8 mouse cellular contexts compared by ENCODE assay signal in the genomic region with DNA sequence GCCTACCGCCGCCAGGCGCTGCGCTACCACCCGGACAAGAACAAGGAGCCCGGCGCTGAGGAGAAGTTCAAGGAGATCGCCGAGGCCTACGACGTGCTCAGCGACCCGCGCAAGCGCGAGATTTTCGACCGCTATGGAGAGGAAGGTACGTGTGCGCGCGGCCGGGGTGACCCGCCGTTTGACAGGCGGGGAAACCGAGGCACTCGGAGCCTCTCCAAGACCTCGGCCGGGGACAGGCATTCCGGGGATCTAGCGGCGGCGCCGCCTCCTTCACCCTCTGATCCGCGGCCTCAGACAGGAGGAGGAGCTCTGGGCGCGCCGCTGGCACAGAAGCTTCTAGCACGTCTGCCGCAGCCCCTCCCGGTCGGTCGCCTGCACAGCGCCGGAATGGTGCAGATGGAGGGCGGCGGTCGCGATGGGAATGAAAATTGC. TPM values are rescaled to one million over a fixed set of nuclear protein-coding genes. Genes with fewer than 3 reads are reported as not detected.
DNase-seq lines count a peak whose midpoint lies in the region; ATAC-seq and TF ChIP-seq lines count a peak whose summit lies in the region.

No protein-coding gene starts in this region.

- peak overlapping the region; percentile 82 for H3K4me3 ChIP-seq in G1E (ENCODE audit: low read depth, low read length)
- H3K4me3 ChIP-seq in brown adipose tissue, adult 24 weeks (ENCODE audit: insufficient read depth, low read depth, low read length) = peak overlapping the region; percentile 79
- peak overlapping the region; percentile 75 for H3K4me3 ChIP-seq in hindbrain, embryonic 13.5 days

- peaks cover 57% of the 10 kb centered on the region for H3K4me1 ChIP-seq in G1E (ENCODE audit: insufficient read depth, low read depth, low read length)
- H3K4me1 ChIP-seq in brown adipose tissue, adult 24 weeks (ENCODE audit: control insufficient read depth, insufficient read depth, insufficient read length, low read length) = peaks cover 6% of the 10 kb centered on the region; the same call in 1 of the 2 replicates
- peaks cover 33% of the 10 kb centered on the region for H3K4me1 ChIP-seq in hindbrain, embryonic 13.5 days (replicated peaks)

- no peaks in the 10 kb centered on the region for H3K27me3 ChIP-seq in G1E (ENCODE audit: insufficient read depth, low read length)
- H3K27me3 ChIP-seq in hindbrain, embryonic 13.5 days = no peaks in the 10 kb centered on the region

- peak overlapping the region; percentile 91 for H3K27ac ChIP-seq in brown adipose tissue, adult 24 weeks (replicated peaks; ENCODE audit: low read depth, low read length)
- peak overlapping the region; percentile 98 for H3K27ac ChIP-seq in hindbrain, embryonic 13.5 days

- peak overlapping the region; percentile 89 for H3K9ac ChIP-seq in hindbrain, embryonic 13.5 days

- no peak for TF ChIP-seq CTCF in G1E (IDR thresholded peaks at IDR 0.05; ENCODE audit: low read depth, low read length)

- no peaks in the 10 kb centered on the region for H3K9me3 ChIP-seq in G1E (replicated peaks)
- H3K9me3 ChIP-seq in hindbrain, embryonic 13.5 days = no peaks in the 10 kb centered on the region

- ATAC-seq in G1E (ENCODE audit: extremely low read depth, insufficient number of reproducible peaks, low FRiP score, poor library complexity, severe bottlenecking) = 0 out of 2 replicates have a peak, but pooled peaks have one; percentile 24
- ATAC-seq in hindbrain, embryonic 13.5 days (ENCODE audit: low FRiP score) = peak; percentile 76

- H3K36me3 ChIP-seq in G1E (replicated peaks) = peaks cover 58% of the 10 kb centered on the region
- H3K36me3 ChIP-seq in hindbrain, embryonic 13.5 days = peaks cover 37% of the 10 kb centered on the region

- peak; percentile 72 for DNase-seq in G1E (ENCODE audit: low spot score)
- peak; percentile 73 to 81 for DNase-seq in frontal cortex, postnatal 10 days (ENCODE audit: low spot score in 2 of 2)
- peak; percentile 84 to 86 for DNase-seq in layer of hippocampus, postnatal 36 days
- peak; percentile 84 for DNase-seq in lung, postnatal 14 days
- DNase-seq in retina, embryonic 14.5 days (ENCODE audit: low spot score) = peak; percentile 79
- peak; percentile 81 to 84 for DNase-seq in urinary bladder, adult 18-20 months (ENCODE audit: low spot score in 2 of 2)

- peak overlapping the region; percentile 90 for H3K4me2 ChIP-seq in hindbrain, embryonic 13.5 days

- under 1% methylated on average over 49 of the region's 51 CpGs for WGBS in hindbrain, embryonic 13.5 days

RNA-seq across cellular contexts. Expression of a gene that starts 0.4 kb away (rescaled TPM):
- total RNA-seq in G1E (2014; fragmentation: Nextera tagmentation) = 44.4 and 44.8 TPM in 2 replicates
- total RNA-seq in G1E (2017) = 37.8 and 37.9 TPM in 2 replicates
- polyA plus RNA-seq in G1E (2012) = 36.0 and 42.1 TPM in 2 replicates
- polyA plus RNA-seq in brown adipose tissue, adult 24 weeks (2012; ENCODE audit: insufficient read depth, insufficient read length, missing spikeins) = 25.0 and 50.3 TPM in 2 replicates
- 54.1 and 54.2 TPM in 2 replicates for polyA plus RNA-seq in hindbrain, embryonic 13.5 days (2015; fragmentation: Nextera tagmentation; extraction: Ambion mirVana)
- total RNA-seq in layer of hippocampus, postnatal 36 days (2021) = 10 to 100 TPM; 46.3 to 51.8 TPM

RNA-seq across cellular contexts. Expression of a gene that starts 0.6 kb away (rescaled TPM):
- total RNA-seq in G1E (2014; fragmentation: Nextera tagmentation) (305 and 398 TPM in 2 replicates), G1E (2017) (145 and 186 TPM in 2 replicates)
- polyA plus RNA-seq in G1E (2012) = 168 and 216 TPM in 2 replicates
- polyA plus RNA-seq in brown adipose tissue, adult 24 weeks (2012; ENCODE audit: insufficient read depth, insufficient read length, missing spikeins) = 552 and 608 TPM in 2 replicates
- 998 and 1,025 TPM in 2 replicates for polyA plus RNA-seq in hindbrain, embryonic 13.5 days (2015; fragmentation: Nextera tagmentation; extraction: Ambion mirVana)
- 100 to 1,000 TPM; 511 to 514 TPM for total RNA-seq in layer of hippocampus, postnatal 36 days (2021)

RNA-seq across cellular contexts. Expression of a gene that starts 41.9 kb away (rescaled TPM):
- total RNA-seq in G1E (2014; fragmentation: Nextera tagmentation) (37.5 and 68.9 TPM in 2 replicates), G1E (2017) (144 and 194 TPM in 2 replicates)
- 213 and 233 TPM in 2 replicates for polyA plus RNA-seq in G1E (2012)
- 676 and 868 TPM in 2 replicates for polyA plus RNA-seq in brown adipose tissue, adult 24 weeks (2012; ENCODE audit: insufficient read depth, insufficient read length, missing spikeins)
- 375 and 381 TPM in 2 replicates for polyA plus RNA-seq in hindbrain, embryonic 13.5 days (2015; fragmentation: Nextera tagmentation; extraction: Ambion mirVana)
- 100 to 1,000 TPM; 147 to 150 TPM for total RNA-seq in layer of hippocampus, postnatal 36 days (2021)

RNA-seq across cellular contexts. Expression of a gene that starts 44.1 kb away (rescaled TPM):
- 27.7 and 37.7 TPM in 2 replicates for total RNA-seq in G1E (2014; fragmentation: Nextera tagmentation)
- 25.3 and 27.7 TPM in 2 replicates for total RNA-seq in G1E (2017)
- 65.3 and 78.0 TPM in 2 replicates for polyA plus RNA-seq in G1E (2012)
- polyA plus RNA-seq in brown adipose tissue, adult 24 weeks (2012; ENCODE audit: insufficient read depth, insufficient read length, missing spikeins) = 20.8 and 21.2 TPM in 2 replicates
- 155 and 159 TPM in 2 replicates for polyA plus RNA-seq in hindbrain, embryonic 13.5 days (2015; fragmentation: Nextera tagmentation; extraction: Ambion mirVana)
- 10 to 100 TPM; 56.9 to 58.1 TPM for total RNA-seq in layer of hippocampus, postnatal 36 days (2021)

RNA-seq across cellular contexts. Expression of a gene that starts 58.1 kb away (rescaled TPM):
- total RNA-seq in G1E (2014; fragmentation: Nextera tagmentation) = 1.1 TPM in 1 of 2 replicates, not detected in the other
- total RNA-seq in G1E (2017) = 1.6 and 1.8 TPM in 2 replicates
- polyA plus RNA-seq in G1E (2012) = 0.23 and 0.38 TPM in 2 replicates
- polyA plus RNA-seq in brown adipose tissue, adult 24 weeks (2012; ENCODE audit: insufficient read depth, insufficient read length, missing spikeins) = not detected in 2 replicates
- 0.38 and 0.70 TPM in 2 replicates for polyA plus RNA-seq in hindbrain, embryonic 13.5 days (2015; fragmentation: Nextera tagmentation; extraction: Ambion mirVana)
- 1 to 10 TPM in 1 of 2 experiments, under 1 TPM in 1; 1.00 to 1.4 TPM for total RNA-seq in layer of hippocampus, postnatal 36 days (2021)

Comparison
In these comparisons a context has a peak if more than half of its experiments do, and no peak if none do; other contexts are left out.
1. Peak in every context shown above with its lines: DNase-seq, ATAC-seq, H3K4me3 ChIP-seq and H3K27ac ChIP-seq.